ENCODE assay signal across 29 mouse cellular contexts in the genomic region with DNA sequence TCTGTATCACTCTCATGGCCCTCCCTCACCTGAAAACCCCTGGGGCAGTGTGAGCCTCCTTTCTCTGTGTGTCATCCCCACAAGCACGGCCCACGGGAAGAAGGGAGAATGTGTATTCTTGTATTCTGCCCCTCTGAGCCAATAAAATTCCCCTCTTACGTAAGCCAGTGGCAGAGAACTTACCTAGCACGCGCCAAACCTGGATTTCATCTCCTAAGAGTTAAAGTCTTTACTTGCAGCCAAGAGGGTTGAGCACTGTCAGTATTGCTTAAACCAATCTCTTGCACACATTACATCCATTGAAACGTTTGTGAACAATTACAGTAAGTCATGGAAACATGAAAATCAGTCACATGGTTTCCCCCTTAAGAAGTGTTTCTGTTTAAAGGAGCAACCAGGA.
"Had no signal": no experiment of that assay in that cellular context is flagged by ENCODE, and none has a peak within 500 bp of the region (broad histone marks: within the 10 kb centered on the region; RNA-seq: fewer than 3 reads in every experiment).

No protein-coding gene starts in this region.

- H3K4me3 ChIP-seq: gastrocnemius, adult 2 months; heart, adult 2 months; heart, embryonic 13.5 days; heart, embryonic 15.5 days; hindbrain, embryonic 13.5 days; hindbrain, embryonic 15.5 days; intestine, embryonic 15.5 days; kidney, embryonic 15.5 days; limb, embryonic 13.5 days; limb, embryonic 15.5 days; liver, embryonic 12.5 days had no signal

- H3K36me3 ChIP-seq: heart, embryonic 13.5 days; heart, embryonic 15.5 days; hindbrain, embryonic 13.5 days; hindbrain, embryonic 15.5 days; intestine, embryonic 15.5 days; kidney, embryonic 15.5 days; limb, embryonic 13.5 days; limb, embryonic 15.5 days; liver, embryonic 12.5 days had no signal

- H3K27ac ChIP-seq: gastrocnemius, adult 2 months; heart, adult 2 months; heart, embryonic 13.5 days; heart, embryonic 15.5 days; hindbrain, embryonic 13.5 days; hindbrain, embryonic 15.5 days; hindbrain, postnatal 0 days; intestine, embryonic 15.5 days; kidney, embryonic 15.5 days; kidney, postnatal 0 days; limb, embryonic 13.5 days; limb, embryonic 15.5 days; liver, embryonic 12.5 days; liver, embryonic 14.5 days had no signal

- H3K9me3 ChIP-seq: heart, embryonic 13.5 days; heart, embryonic 15.5 days; hindbrain, embryonic 13.5 days; hindbrain, embryonic 15.5 days; intestine, embryonic 15.5 days; kidney, embryonic 15.5 days; limb, embryonic 13.5 days; limb, embryonic 15.5 days; liver, embryonic 12.5 days had no signal

- H3K27me3 ChIP-seq: heart, embryonic 13.5 days; heart, embryonic 15.5 days; hindbrain, embryonic 13.5 days; hindbrain, embryonic 15.5 days; intestine, embryonic 15.5 days; kidney, embryonic 15.5 days; limb, embryonic 13.5 days; limb, embryonic 15.5 days; liver, embryonic 12.5 days had no signal

- H3K4me1 ChIP-seq: intestine, embryonic 15.5 days; liver, embryonic 12.5 days had no signal

- H3K4me2 ChIP-seq: heart, embryonic 11.5 days; heart, embryonic 13.5 days; heart, embryonic 15.5 days; hindbrain, embryonic 13.5 days; hindbrain, embryonic 15.5 days; intestine, embryonic 15.5 days; kidney, embryonic 15.5 days; limb, embryonic 13.5 days; limb, embryonic 15.5 days; liver, embryonic 12.5 days had no signal

- DNase-seq: gastrocnemius, adult 2 months; gastrocnemius, postnatal 10 days; gastrocnemius, postnatal 25 days; heart, adult 11 months; heart, adult 2 months; heart, postnatal 14 days; heart, postnatal 36 days; kidney, adult 18-20 months; kidney, adult 8-10 months; kidney, postnatal 14 days; kidney, postnatal 36 days; layer of hippocampus, adult 9-11 months; layer of hippocampus, postnatal 36 days; left cerebral cortex, postnatal 4 days had no signal

- ATAC-seq: hindbrain, postnatal 0 days; inflammation-experienced regulatory T-cells, adult 6 months; intestine, embryonic 15.5 days; intestine, postnatal 0 days; liver, embryonic 12.5 days had no signal

- H3K9ac ChIP-seq: heart, embryonic 13.5 days; heart, embryonic 15.5 days; hindbrain, embryonic 13.5 days; hindbrain, embryonic 15.5 days; intestine, embryonic 15.5 days; kidney, embryonic 15.5 days; limb, embryonic 13.5 days; limb, embryonic 15.5 days; liver, embryonic 12.5 days; liver, embryonic 14.5 days had no signal
